Mouse (Mus musculus): ENCODE data around the gene Avpr1b.

DNA sequence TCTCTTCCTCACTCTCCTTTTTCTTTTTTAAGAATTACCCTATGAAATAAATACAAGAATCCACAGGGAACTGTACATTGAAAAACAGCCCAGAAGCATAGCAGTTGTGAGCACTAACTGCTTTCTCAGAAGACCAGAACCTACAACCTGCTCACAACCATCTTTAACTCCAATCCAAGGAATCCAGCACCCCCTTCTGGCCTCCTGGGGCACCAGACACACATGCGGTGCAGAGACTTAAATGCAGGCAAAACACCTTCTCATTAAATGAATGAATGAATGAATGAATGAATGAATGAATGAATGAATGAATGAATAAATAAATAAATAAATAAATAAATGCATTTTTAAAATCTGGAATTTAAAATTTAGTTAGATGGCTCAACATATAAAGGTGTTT lies 19.5 kb downstream of the Avpr1b start:
- no peak for TF ChIP-seq CTCF (IDR thresholded peaks at IDR 0.05; ENCODE audit: low read depth, low read length)
- TF ChIP-seq TAL1 (conservative IDR thresholded peaks at IDR 0.05; ENCODE audit: low read depth, low read length), result no peak
